Mouse (Mus musculus) G1E (cell line): Measurements from ENCODE around the gene Tceal5. TPM values are rescaled to one million over a fixed set of nuclear protein-coding genes. Genes with fewer than 3 reads are reported as not detected.
A peak's percentile ranks its signal among the peaks of the same experiment; 100 is the strongest.

Experiments
- ATAC-seq: 2 replicates; pipeline ENCODE4 v1.8.0; 2016; ENCODE audit warnings: mild to moderate bottlenecking; ENCODE audit not compliant: insufficient number of reproducible peaks, poor library complexity, low FRiP score, severe bottlenecking; ENCODE audit errors: extremely low read depth
- DNase-seq: peaks from one replicate; pipeline ENCODE4 v3.0.0; 2012; ENCODE audit warnings: low spot score
- H3K27me3 ChIP-seq: 2 replicates; pipeline ENCODE4 v1.6.1; 2012; ENCODE audit warnings: mild to moderate bottlenecking, low read length, inconsistent platforms; ENCODE audit not compliant: insufficient read depth
- H3K36me3 ChIP-seq: replicated peaks from 2 replicates; pipeline ENCODE3; 2012; ENCODE audit warnings: mild to moderate bottlenecking, inconsistent platforms
- H3K4me1 ChIP-seq: 2 replicates; pipeline ENCODE4 v1.6.1; 2012; ENCODE audit warnings: low read depth, low read length, inconsistent platforms, mixed read lengths; ENCODE audit not compliant: insufficient read depth
- H3K4me3 ChIP-seq: 2 replicates; pipeline ENCODE4 v1.5.1; 2012; ENCODE audit warnings: low read depth, mild to moderate bottlenecking, inconsistent platforms, low read length, moderate library complexity, mixed read lengths
- H3K9me3 ChIP-seq: replicated peaks from 2 replicates; pipeline ENCODE4 v1.6.1; 2012; ENCODE audit warnings: inconsistent platforms
- CTCF ChIP-seq: IDR thresholded peaks from 2 replicates; pipeline ENCODE4 v1.5.1; 2012; ENCODE audit warnings: low read depth, low read length, inconsistent platforms, mixed read lengths
- GATA1 ChIP-seq: IDR thresholded peaks from 2 replicates; pipeline ENCODE4 v1.6.1; 2012; ENCODE audit warnings: borderline replicate concordance, low read length, inconsistent platforms, mixed read lengths
- GATA2 ChIP-seq: IDR thresholded peaks from 2 replicates; pipeline ENCODE4 v1.6.1; 2012; ENCODE audit warnings: low read depth, low read length, inconsistent platforms, borderline replicate concordance
- POLR2AphosphoS5 ChIP-seq: IDR thresholded peaks from 2 replicates; pipeline ENCODE4 v1.6.1; 2012; ENCODE audit warnings: low read depth, low read length, inconsistent platforms; ENCODE audit not compliant: insufficient replicate concordance
- TAL1 ChIP-seq: conservative IDR thresholded peaks from 2 replicates; pipeline ENCODE4 v1.6.1; 2012; ENCODE audit warnings: low read depth, low read length, inconsistent platforms, mixed read lengths
- polyA plus RNA-seq: library from polyadenylated mRNA; stranded (reverse); fragments of >175 nt; gene quantifications from 2 replicates; pipeline ENCODE4 v1.2.3, GENCODE M21; 2012
- total RNA-seq, 2 experiments: library from RNA; stranded (forward) in 1 of 2; stranded (reverse) in 1 of 2; fragments of 200-1000 nt in 1 of 2; fragments of >200 nt in 1 of 2; fragmentation: Nextera tagmentation in 1 of 2; gene quantifications; 2 replicates each; pipeline ENCODE4 v1.2.3; 2014 to 2017

Tceal5 gene
- total and polyA plus RNA-seq, 3 experiments, result 0.93 to 12.3 (median 3.6) TPM

GRCm38 (mm10) chrX:136180897-136181553, 22.7 kb downstream of the Tceal5 start:
- no peak for ATAC-seq

GRCm38 (mm10) chrX:136172786-136173185, 30.9 kb downstream of the Tceal5 start:
- TF ChIP-seq GATA1, result no peak
- no peak for TF ChIP-seq TAL1
- TF ChIP-seq CTCF, result no peak
- no peak for TF ChIP-seq GATA2
- no peak for TF ChIP-seq POLR2AphosphoS5
- H3K36me3 ChIP-seq, result peaks cover 5% of the 10 kb centered on the region
- H3K9me3 ChIP-seq, result no peaks in the 10 kb centered on the region
- peaks cover 3% of the 10 kb centered on the region; the same call in 1 of the 2 replicates for H3K4me1 ChIP-seq
- no peak for DNase-seq
- no peak for ATAC-seq
- H3K4me3 ChIP-seq, result no peak overlapping the region; the same call in 1 of the 2 replicates
- no peaks in the 10 kb centered on the region for H3K27me3 ChIP-seq

More at GRCm38 (mm10) chrX:136180897-136181553, 22.7 kb downstream of the Tceal5 start:
- Histone ChIP-seq H3K4me3 (no peak overlapping the region), H3K27me3 (no peaks in the 10 kb centered on the region), H3K36me3 (no peaks in the 10 kb centered on the region), H3K9me3 (no peaks in the 10 kb centered on the region), H3K4me1 (no peaks in the 10 kb centered on the region)
- DNase-seq, result no peak
- TF ChIP-seq GATA1 (no peak), CTCF (no peak), TAL1 (no peak), POLR2AphosphoS5 (no peak), GATA2 (no peak)

- Histone ChIP-seq H3K4me3 (peak within 1 kb of the TSS; percentile 71), H3K9me3 (no peaks in the 10 kb centered on the region), H3K27me3 (no peaks in the 10 kb centered on the region), H3K4me1 (peaks cover 3% of the 10 kb centered on the region; the same call in 1 of the 2 replicates), H3K36me3 (peaks cover 5% of the 10 kb centered on the region)
- ATAC-seq (peak; percentile 96), DNase-seq (peak; percentile 43)
- TF ChIP-seq CTCF (no peak), TAL1 (no peak), GATA2 (no peak), GATA1 (no peak), POLR2AphosphoS5 (no peak)
Measured at GRCm38 (mm10) chrX:136172118-136172551, 31.5 kb downstream of the Tceal5 start, which contains the start of gene Tceal8. Tceal8 (minus strand) TSS chrX:136172342.

- Histone ChIP-seq H3K36me3 (peaks cover 5% of the 10 kb centered on the region), H3K4me3 (peak overlapping the region; percentile 71), H3K9me3 (no peaks in the 10 kb centered on the region), H3K4me1 (peaks cover 3% of the 10 kb centered on the region; the same call in 1 of the 2 replicates), H3K27me3 (no peaks in the 10 kb centered on the region)
- DNase-seq (peak; percentile 1), ATAC-seq (no peak)
- no peak for TF ChIP-seq POLR2AphosphoS5
- no peak for TF ChIP-seq GATA2
- TF ChIP-seq CTCF, result no peak
- TF ChIP-seq TAL1, result no peak
- TF ChIP-seq GATA1, result no peak
Measured at GRCm38 (mm10) chrX:136171189-136172117, 32.2 kb downstream of the Tceal5 start.

GRCm38 (mm10) chrX:136170625-136171024, 33.1 kb downstream of the Tceal5 start:
- H3K9me3 ChIP-seq, result no peaks in the 10 kb centered on the region
- peaks cover 3% of the 10 kb centered on the region; the same call in 1 of the 2 replicates for H3K4me1 ChIP-seq
- ATAC-seq (no peak), DNase-seq (no peak)
- H3K4me3 ChIP-seq, result no peak overlapping the region; the same call in 1 of the 2 replicates
- no peaks in the 10 kb centered on the region for H3K27me3 ChIP-seq
- TF ChIP-seq CTCF, result no peak
- TF ChIP-seq GATA1, result no peak
- TF ChIP-seq POLR2AphosphoS5, result no peak
- no peak for TF ChIP-seq GATA2
- no peak for TF ChIP-seq TAL1
- H3K36me3 ChIP-seq, result peaks cover 5% of the 10 kb centered on the region

Other genes starting within 250 kb of the Tceal5 start
- gene Arxes2, start 210.1 kb downstream of the Tceal5 start, total RNA-seq (2014; fragmentation: Nextera tagmentation), result 9.0 and 12.7 TPM in 2 replicates
- 8.4 and 13.6 TPM in 2 replicates for gene Arxes2, start 210.1 kb downstream of the Tceal5 start, total RNA-seq (2017)
- gene Arxes2, start 210.1 kb downstream of the Tceal5 start, polyA plus RNA-seq, result 13.5 TPM in 2 replicates
- not detected in 2 replicates for gene Arxes1, start 170.5 kb downstream of the Tceal5 start, total RNA-seq (2014; fragmentation: Nextera tagmentation)
- gene Arxes1, start 170.5 kb downstream of the Tceal5 start, total RNA-seq (2017), result not detected in 2 replicates
- not detected in 2 replicates for gene Arxes1, start 170.5 kb downstream of the Tceal5 start, polyA plus RNA-seq
- gene Bex2, start 135.6 kb downstream of the Tceal5 start, total RNA-seq (2014; fragmentation: Nextera tagmentation), result not detected in 2 replicates
- not detected in 2 replicates for gene Bex2, start 135.6 kb downstream of the Tceal5 start, total RNA-seq (2017)
- gene Bex2, start 135.6 kb downstream of the Tceal5 start, polyA plus RNA-seq, result 0.10 and 0.15 TPM in 2 replicates
- gene Nxf3, start 118.6 kb downstream of the Tceal5 start, total RNA-seq (2014; fragmentation: Nextera tagmentation), result 0.87 and 1.1 TPM in 2 replicates
- gene Nxf3, start 118.6 kb downstream of the Tceal5 start, total RNA-seq (2017), result 0.05 and 0.23 TPM in 2 replicates
- 0.09 TPM in 1 of 2 replicates, not detected in the other for gene Nxf3, start 118.6 kb downstream of the Tceal5 start, polyA plus RNA-seq
- 1.3 TPM in 1 of 2 replicates, not detected in the other for gene Bex4, start 64.9 kb downstream of the Tceal5 start, total RNA-seq (2014; fragmentation: Nextera tagmentation)
- 31.7 and 47.9 TPM in 2 replicates for gene Bex4, start 64.9 kb downstream of the Tceal5 start, total RNA-seq (2017)
- gene Bex4, start 64.9 kb downstream of the Tceal5 start, polyA plus RNA-seq, result 15.0 and 16.7 TPM in 2 replicates
- 32.4 and 46.2 TPM in 2 replicates for gene Tceal8, start 31.5 kb downstream of the Tceal5 start, total RNA-seq (2014; fragmentation: Nextera tagmentation)
- gene Tceal8, start 31.5 kb downstream of the Tceal5 start, total RNA-seq (2017), result 106 and 120 TPM in 2 replicates
- gene Tceal8, start 31.5 kb downstream of the Tceal5 start, polyA plus RNA-seq, result 6.4 and 12.4 TPM in 2 replicates
- gene Tceal7, start 10.9 kb upstream of the Tceal5 start, total RNA-seq (2014; fragmentation: Nextera tagmentation), result not detected in 2 replicates
- gene Tceal7, start 10.9 kb upstream of the Tceal5 start, total RNA-seq (2017), result not detected in 2 replicates
- not detected in 2 replicates for gene Tceal7, start 10.9 kb upstream of the Tceal5 start, polyA plus RNA-seq
- gene Bex1, start 11.6 kb upstream of the Tceal5 start, total RNA-seq (2014; fragmentation: Nextera tagmentation), result not detected in 2 replicates
- gene Bex1, start 11.6 kb upstream of the Tceal5 start, total RNA-seq (2017), result 0.27 and 0.35 TPM in 2 replicates
- 0.17 and 0.24 TPM in 2 replicates for gene Bex1, start 11.6 kb upstream of the Tceal5 start, polyA plus RNA-seq
- gene Tceal9, start 41.2 kb upstream of the Tceal5 start, total RNA-seq (2014; fragmentation: Nextera tagmentation), result 84.3 and 89.7 TPM in 2 replicates
- gene Tceal9, start 41.2 kb upstream of the Tceal5 start, total RNA-seq (2017), result 359 and 379 TPM in 2 replicates
- 69.9 and 72.1 TPM in 2 replicates for gene Tceal9, start 41.2 kb upstream of the Tceal5 start, polyA plus RNA-seq
- gene Bex3, start 66.4 kb upstream of the Tceal5 start, total RNA-seq (2014; fragmentation: Nextera tagmentation), result 269 and 293 TPM in 2 replicates
- gene Bex3, start 66.4 kb upstream of the Tceal5 start, total RNA-seq (2017), result 192 and 233 TPM in 2 replicates
- 525 and 668 TPM in 2 replicates for gene Bex3, start 66.4 kb upstream of the Tceal5 start, polyA plus RNA-seq